Mouse (Mus musculus): ENCODE results near the gene Dlx2. TPM values are rescaled to one million over a fixed set of nuclear protein-coding genes. Genes with fewer than 3 reads are reported as not detected.

Dlx2 gene
- polyA plus RNA-seq, 1 experiment, result 0.11 TPM

DNA sequence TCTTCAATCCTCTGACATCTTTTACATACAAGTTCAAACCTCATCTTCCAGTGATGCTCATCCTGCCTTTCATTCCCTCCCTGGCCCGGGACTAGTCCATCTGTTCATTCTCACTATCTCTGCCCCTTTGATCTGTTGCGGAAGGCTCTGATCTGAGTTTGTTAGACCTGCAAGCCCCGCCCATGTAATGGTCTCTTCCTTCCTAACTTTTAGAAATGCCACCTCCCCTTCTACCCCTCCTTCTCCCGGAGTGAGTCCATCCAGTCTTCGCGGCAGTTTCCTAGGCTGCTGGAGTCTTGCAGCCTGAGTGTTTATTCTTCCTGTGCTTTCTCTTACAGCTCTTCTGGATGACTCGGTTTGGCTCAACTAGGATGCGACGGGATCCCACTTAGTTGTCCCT is 19.9 kb upstream of the Dlx2 start:
- H3K4me1 ChIP-seq (ENCODE audit: control insufficient read depth, insufficient read depth, low read length), result 0 out of 2 replicates have a peak, but pooled peaks cover 3% of the 10 kb centered on the region
- no peaks in the 10 kb centered on the region for H3K27me3 ChIP-seq (ENCODE audit: control insufficient read depth, insufficient read depth, low read length)
- no peaks in the 10 kb centered on the region for H3K36me3 ChIP-seq (ENCODE audit: control insufficient read depth, insufficient read depth, low read length)
- H3K27ac ChIP-seq (ENCODE audit: control insufficient read depth, insufficient read depth, low read depth, low read length), result no peak overlapping the region
- TF ChIP-seq CTCF (IDR thresholded peaks at IDR 0.05; ENCODE audit: control insufficient read depth, insufficient read depth, insufficient replicate concordance, low read depth, low read length) (no peak), POLR2A (IDR thresholded peaks at IDR 0.05; ENCODE audit: control insufficient read depth, low read depth, low read length) (no peak)
- H3K4me3 ChIP-seq (ENCODE audit: control insufficient read depth, low read depth, low read length), result no peak overlapping the region; the same call in 1 of the 2 replicates

DNA sequence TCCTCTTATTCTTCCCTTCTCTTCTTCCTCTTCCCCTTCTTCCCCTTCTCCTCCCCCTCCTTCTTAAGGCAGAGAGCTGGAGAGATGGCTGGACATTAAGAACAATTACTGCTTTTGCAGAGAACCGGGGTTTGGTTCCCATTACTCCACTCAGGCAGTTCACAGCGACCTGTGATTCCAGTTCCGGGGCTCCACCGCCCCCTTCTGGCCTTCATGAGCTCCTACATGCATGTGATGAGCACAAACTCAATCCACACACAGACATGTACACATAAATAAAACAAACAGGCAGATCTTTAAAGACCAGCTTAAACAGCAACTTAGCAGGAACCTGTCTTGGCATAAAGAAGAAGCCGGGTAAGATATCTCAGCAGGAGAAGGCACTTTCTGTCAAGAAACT is 9.5 kb upstream of the Dlx2 start:
- Histone ChIP-seq H3K4me3 (ENCODE audit: control insufficient read depth, low read depth, low read length) (no peak overlapping the region), H3K27ac (ENCODE audit: control insufficient read depth, insufficient read depth, low read depth, low read length) (no peak overlapping the region), H3K27me3 (ENCODE audit: control insufficient read depth, insufficient read depth, low read length) (no peaks in the 10 kb centered on the region), H3K36me3 (ENCODE audit: control insufficient read depth, insufficient read depth, low read length) (no peaks in the 10 kb centered on the region), H3K4me1 (ENCODE audit: control insufficient read depth, insufficient read depth, low read length) (peaks cover 4% of the 10 kb centered on the region)
- no peak for TF ChIP-seq POLR2A (IDR thresholded peaks at IDR 0.05; ENCODE audit: control insufficient read depth, low read depth, low read length)

DNA sequence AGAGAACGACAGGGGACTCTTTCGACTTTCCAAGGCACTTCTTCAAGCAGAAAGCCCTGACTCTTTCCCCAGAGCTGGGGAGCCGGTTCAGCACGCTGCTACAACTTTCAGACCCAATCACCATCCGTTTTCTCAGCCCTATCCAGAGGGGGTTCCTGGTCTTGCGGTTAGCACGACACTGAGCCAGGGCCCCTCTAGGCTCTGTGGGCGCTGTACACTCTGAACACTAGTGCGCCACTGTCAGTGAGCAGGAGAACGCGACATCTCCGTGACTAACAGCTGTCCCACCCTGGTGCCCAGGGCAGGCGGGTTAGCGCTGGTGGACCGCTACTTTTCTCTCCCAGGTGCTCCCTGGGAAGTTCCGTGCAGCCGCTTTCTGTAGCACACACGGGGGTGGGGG is 5.2 kb upstream of the Dlx2 start:
- peak overlapping the region; percentile 40 for H3K4me3 ChIP-seq (ENCODE audit: control insufficient read depth, low read depth, low read length)
- H3K27ac ChIP-seq (ENCODE audit: control insufficient read depth, insufficient read depth, low read depth, low read length), result no peak overlapping the region
- H3K4me1 ChIP-seq (ENCODE audit: control insufficient read depth, insufficient read depth, low read length), result peaks cover 5% of the 10 kb centered on the region
- H3K27me3 ChIP-seq (ENCODE audit: control insufficient read depth, insufficient read depth, low read length), result no peaks in the 10 kb centered on the region; the same call in 1 of the 2 replicates
- TF ChIP-seq CTCF (IDR thresholded peaks at IDR 0.05; ENCODE audit: control insufficient read depth, insufficient read depth, insufficient replicate concordance, low read depth, low read length) (no peak), POLR2A (IDR thresholded peaks at IDR 0.05; ENCODE audit: control insufficient read depth, low read depth, low read length) (no peak)
- H3K36me3 ChIP-seq (ENCODE audit: control insufficient read depth, insufficient read depth, low read length), result no peaks in the 10 kb centered on the region

DNA sequence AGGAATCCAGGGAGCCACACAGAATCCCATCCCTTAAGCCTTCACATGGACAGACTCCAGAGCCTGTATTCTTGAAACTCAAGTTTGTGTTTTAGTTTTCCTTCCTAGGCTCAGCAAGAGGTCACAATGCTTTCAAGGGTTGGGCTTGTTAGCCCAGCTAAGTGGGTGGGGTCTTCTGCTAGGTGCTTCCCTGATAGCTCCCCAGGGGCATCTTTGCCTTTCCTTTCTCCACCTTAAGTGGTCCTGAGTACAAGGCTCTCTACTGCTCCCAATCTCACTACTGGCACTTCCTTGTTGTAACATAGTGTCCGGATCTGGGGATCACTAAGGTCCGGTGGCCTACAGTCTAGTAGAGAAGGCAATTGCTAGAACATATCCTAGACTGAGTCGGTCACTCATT is 3.8 kb upstream of the Dlx2 start:
- TF ChIP-seq CTCF (IDR thresholded peaks at IDR 0.05; ENCODE audit: control insufficient read depth, insufficient read depth, insufficient replicate concordance, low read depth, low read length) (no peak), POLR2A (IDR thresholded peaks at IDR 0.05; ENCODE audit: control insufficient read depth, low read depth, low read length) (no peak)
- peaks cover 19% of the 10 kb centered on the region for H3K4me1 ChIP-seq (ENCODE audit: control insufficient read depth, insufficient read depth, low read length)
- H3K27ac ChIP-seq (ENCODE audit: control insufficient read depth, insufficient read depth, low read depth, low read length), result no peak overlapping the region
- H3K4me3 ChIP-seq (ENCODE audit: control insufficient read depth, low read depth, low read length), result no peak overlapping the region
- H3K36me3 ChIP-seq (ENCODE audit: control insufficient read depth, insufficient read depth, low read length), result no peaks in the 10 kb centered on the region
- peaks cover 6% of the 10 kb centered on the region for H3K27me3 ChIP-seq (ENCODE audit: control insufficient read depth, insufficient read depth, low read length)

DNA sequence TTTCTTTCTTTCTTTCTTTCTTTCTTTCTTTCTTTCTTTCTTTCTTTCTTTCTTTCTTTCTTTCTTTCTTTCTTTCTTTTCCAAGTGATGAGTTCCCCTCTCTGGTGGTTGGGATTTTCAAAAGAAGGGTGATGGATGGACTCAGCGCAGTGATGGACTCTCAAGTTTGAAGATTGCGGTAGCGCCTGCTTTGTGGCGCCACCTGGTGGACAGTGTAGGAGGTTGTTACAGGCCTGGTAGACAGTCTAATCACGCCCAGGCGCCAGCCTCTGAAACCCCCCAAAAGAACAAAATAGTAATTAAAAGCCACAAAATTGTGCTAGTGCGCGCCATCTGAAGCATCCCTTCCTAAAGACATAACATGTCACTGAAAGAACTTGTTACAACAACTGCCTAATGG is 1.3 kb upstream of the Dlx2 start:
- TF ChIP-seq POLR2A (IDR thresholded peaks at IDR 0.05; ENCODE audit: control insufficient read depth, low read depth, low read length) (no peak), CTCF (IDR thresholded peaks at IDR 0.05; ENCODE audit: control insufficient read depth, insufficient read depth, insufficient replicate concordance, low read depth, low read length) (peak; percentile 88; the same call in 1 of the 2 replicates)
- H3K27me3 ChIP-seq (ENCODE audit: control insufficient read depth, insufficient read depth, low read length), result peaks cover 15% of the 10 kb centered on the region
- H3K27ac ChIP-seq (ENCODE audit: control insufficient read depth, insufficient read depth, low read depth, low read length), result no peak overlapping the region
- peaks cover 32% of the 10 kb centered on the region for H3K4me1 ChIP-seq (ENCODE audit: control insufficient read depth, insufficient read depth, low read length)
- H3K4me3 ChIP-seq (ENCODE audit: control insufficient read depth, low read depth, low read length), result no peak overlapping the region
- H3K36me3 ChIP-seq (ENCODE audit: control insufficient read depth, insufficient read depth, low read length), result no peaks in the 10 kb centered on the region

DNA sequence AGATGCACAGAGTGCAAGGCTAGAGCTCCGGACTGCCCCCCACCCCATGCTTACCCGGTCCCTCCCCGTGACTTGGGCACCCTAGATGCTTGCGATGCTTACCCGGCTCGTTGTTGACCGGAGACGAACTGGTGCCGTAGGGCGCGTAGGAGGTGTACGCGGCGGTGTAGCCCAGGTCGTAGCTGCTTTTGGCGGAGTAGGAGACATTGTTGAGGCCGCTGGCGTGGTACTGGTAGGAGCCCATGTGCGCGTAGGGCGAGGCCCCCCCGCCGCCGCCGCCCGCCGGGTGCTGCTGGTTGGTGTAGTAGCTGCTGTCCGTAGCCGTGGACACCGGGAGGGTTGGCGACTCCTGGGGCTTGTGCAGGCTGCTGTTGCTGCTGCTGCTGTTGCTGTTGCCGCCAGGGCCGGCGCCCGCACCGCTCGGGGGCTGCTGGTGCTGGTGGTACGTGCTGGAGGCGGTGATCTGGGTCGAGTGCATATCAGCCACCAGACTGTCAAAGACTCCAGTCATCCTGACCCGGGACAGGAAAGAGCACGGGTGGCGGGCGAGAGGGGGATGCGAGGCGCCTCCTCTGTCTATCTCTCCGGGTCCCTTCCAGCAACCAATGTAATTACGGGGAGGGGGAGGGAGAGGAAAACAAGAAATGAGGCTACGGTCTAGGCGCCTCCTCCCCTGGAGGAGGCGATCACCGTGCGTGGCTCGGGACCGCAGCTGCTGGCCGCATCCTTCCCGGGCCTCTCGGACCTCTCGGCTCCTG is 493 bp downstream of the Dlx2 start:
- H3K27me3 ChIP-seq (ENCODE audit: control insufficient read depth, insufficient read depth, low read length), result peaks cover 24% of the 10 kb centered on the region
- TF ChIP-seq POLR2A (IDR thresholded peaks at IDR 0.05; ENCODE audit: control insufficient read depth, low read depth, low read length), result no peak
- no peak for TF ChIP-seq CTCF (IDR thresholded peaks at IDR 0.05; ENCODE audit: control insufficient read depth, insufficient read depth, insufficient replicate concordance, low read depth, low read length)
- H3K36me3 ChIP-seq (ENCODE audit: control insufficient read depth, insufficient read depth, low read length), result no peaks in the 10 kb centered on the region
- H3K4me1 ChIP-seq (ENCODE audit: control insufficient read depth, insufficient read depth, low read length), result peaks cover 34% of the 10 kb centered on the region
- no peak overlapping the region for H3K27ac ChIP-seq (ENCODE audit: control insufficient read depth, insufficient read depth, low read depth, low read length)
- H3K4me3 ChIP-seq (ENCODE audit: control insufficient read depth, low read depth, low read length), result peak overlapping the region; percentile 66

DNA sequence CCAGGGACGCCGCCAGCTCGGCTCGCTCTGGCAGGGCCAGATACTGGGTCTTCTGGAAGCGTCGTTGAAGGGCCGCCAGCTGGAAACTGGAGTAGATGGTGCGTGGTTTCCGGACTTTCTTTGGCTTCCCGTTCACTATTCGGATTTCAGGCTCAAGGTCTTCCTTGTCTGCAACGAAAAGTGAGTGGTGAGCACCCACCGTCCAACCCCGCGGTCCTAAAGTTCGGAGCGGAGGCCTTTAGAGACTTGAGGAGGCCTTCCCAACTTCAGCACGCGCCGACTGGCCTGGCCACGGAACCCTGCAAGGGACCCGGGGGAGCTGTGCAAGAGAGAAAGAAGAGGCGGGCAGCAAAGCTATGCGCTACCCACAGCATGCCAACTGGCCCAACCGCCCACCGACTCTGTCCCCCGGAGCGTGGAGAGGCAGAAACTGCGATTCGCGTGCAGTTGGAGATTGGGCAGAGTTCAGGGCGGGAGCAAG is 1.1 kb downstream of the Dlx2 start:
- Histone ChIP-seq H3K4me3 (ENCODE audit: control insufficient read depth, low read depth, low read length) (peak overlapping the region; percentile 66), H3K27me3 (ENCODE audit: control insufficient read depth, insufficient read depth, low read length) (peaks cover 27% of the 10 kb centered on the region), H3K4me1 (ENCODE audit: control insufficient read depth, insufficient read depth, low read length) (peaks cover 34% of the 10 kb centered on the region), H3K36me3 (ENCODE audit: control insufficient read depth, insufficient read depth, low read length) (no peaks in the 10 kb centered on the region), H3K27ac (ENCODE audit: control insufficient read depth, insufficient read depth, low read depth, low read length) (no peak overlapping the region)
- TF ChIP-seq POLR2A (IDR thresholded peaks at IDR 0.05; ENCODE audit: control insufficient read depth, low read depth, low read length) (no peak), CTCF (IDR thresholded peaks at IDR 0.05; ENCODE audit: control insufficient read depth, insufficient read depth, insufficient replicate concordance, low read depth, low read length) (no peak)

Data from testis, adult 2 months (tissue).